Mouse (Mus musculus): ENCODE measurements around the gene Bcl9. TPM values are rescaled to one million over a fixed set of nuclear protein-coding genes. Genes with fewer than 3 reads are reported as not detected.

Gene Bcl9
- total RNA-seq, 4 experiments from 2014 or later: 19.2 to 27.4 (median 25.3) TPM

- no peak for DNase-seq
Observed at GRCm38 (mm10) chr3:97231857-97232256, 65.9 kb downstream of the Bcl9 start.

DNA sequence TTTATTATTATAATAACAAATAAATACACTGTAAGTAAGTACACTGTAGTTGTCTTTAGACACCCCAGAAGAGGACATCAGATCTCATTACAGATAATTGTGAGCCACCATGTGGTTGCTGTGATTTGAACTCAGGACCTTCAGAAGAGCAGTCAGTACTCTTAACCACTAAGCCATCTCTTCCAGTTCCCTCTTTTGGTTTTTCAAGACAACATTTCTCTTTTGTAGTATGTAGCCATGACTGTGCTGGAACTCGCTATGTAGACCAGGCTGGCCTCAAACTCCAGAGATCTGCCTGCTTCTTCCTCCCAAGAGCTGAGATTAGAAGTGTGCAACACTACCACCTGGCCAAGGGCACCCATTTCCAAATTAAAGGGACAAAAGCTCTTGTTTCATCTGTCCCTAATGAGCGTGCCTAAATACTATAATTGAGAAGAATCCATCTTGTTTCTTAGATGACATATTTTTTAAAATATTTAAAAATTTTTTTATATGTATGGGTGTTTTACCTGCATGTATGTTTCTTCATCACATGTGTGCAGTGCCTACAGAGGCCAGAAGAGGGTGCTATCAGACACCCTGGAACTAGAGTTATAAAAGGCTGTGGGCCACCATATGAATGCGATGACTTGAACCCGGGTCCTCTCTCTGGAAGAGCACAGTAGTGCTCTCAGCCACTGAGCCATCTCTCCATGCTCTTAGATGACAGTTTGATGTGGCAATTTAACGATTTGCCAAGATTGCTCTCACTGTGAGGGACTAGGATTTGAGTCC lies 66.9 kb downstream of the Bcl9 start:
- no peak for DNase-seq

- DNase-seq: no peak
Observed at GRCm38 (mm10) chr3:97228457-97228856, 69.3 kb downstream of the Bcl9 start.

- no peak for DNase-seq
Observed at GRCm38 (mm10) chr3:97228020-97228419, 69.7 kb downstream of the Bcl9 start.

GRCm38 (mm10) chr3:97227259-97228005 lies 70.3 kb downstream of the Bcl9 start:
- peak; percentile 94 for DNase-seq

- no peak for DNase-seq
Observed at GRCm38 (mm10) chr3:97226719-97227118, 71.0 kb downstream of the Bcl9 start.

GRCm38 (mm10) chr3:97225231-97225630 lies 72.5 kb downstream of the Bcl9 start:
- DNase-seq: no peak

DNA sequence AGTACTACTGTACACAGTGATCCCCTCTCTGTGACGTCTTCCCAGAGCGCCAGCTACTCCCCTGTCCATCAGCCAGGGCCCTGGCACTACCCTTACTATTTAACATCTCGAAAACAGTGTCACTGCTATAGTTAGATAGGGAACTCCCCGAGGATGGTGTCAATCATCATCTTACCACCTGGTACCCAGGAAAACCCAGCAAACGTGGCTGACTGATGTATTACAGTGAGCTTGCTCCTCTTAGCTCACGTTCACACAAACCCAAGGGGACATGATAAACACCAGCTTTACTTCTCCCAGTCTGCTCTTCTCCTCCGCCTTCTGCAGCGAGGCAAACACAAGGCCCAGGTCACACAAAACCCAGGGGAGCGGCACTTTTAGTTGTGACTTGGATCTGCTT lies 74.5 kb downstream of the Bcl9 start:
- DNase-seq: no peak

DNA sequence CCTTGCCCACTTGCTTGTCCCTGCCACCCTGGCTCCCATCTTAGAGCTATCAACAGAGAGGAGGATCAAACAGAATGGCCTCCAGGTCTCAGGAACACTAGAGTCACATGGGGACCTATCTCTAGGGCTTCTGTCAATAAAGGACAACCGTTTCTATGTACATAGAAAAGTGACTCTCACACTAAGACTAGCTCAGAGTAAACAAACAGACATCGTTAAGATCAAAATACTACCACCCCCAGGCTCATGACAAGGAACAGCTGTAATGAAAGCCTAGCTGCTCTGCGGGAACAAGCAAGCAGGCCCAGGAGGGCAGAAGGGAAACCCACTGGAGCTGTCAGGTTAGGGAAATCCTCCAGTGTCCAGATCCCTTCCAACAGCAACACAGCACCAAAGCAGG lies 82.2 kb downstream of the Bcl9 start:
- no peak for DNase-seq

DNA sequence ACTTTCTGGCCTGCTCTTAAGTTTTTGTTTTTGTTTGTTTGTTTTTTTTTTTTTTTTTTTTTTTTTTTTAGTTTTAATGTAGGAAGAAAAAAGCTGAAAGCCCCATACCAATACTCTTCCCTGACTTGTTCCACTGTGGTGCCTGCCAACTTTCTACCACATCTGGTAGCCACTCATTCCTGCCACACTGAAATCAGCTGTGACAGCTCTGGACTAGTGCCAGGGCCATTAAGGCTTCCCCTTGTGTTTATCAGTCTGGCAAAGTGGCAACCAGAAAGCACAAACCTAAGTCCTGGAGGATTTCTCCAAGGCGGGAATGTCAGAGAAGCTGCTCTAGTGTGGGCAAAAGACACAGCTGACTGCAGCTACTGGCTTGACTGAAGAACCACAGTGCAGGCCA lies 83.3 kb downstream of the Bcl9 start:
- DNase-seq: no peak

DNA sequence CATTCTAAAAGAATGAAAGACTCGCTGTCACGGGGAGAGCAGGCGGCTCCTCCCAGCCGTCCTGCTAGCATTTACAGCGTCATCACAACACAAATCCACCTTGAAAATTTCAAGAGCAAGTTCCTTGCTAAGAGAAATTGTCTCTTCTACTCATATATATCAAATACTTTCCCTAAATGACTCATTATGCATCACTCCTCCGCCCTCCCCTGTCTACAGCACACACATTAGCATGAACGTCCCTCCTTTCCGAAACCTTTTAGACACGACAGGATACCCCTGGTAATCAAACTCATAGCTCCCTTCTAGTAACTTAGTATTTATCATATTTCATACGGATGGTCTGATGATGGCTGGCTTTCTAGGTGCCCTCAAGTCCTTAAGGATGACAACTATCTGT lies 83.8 kb downstream of the Bcl9 start:
- DNase-seq: no peak

GRCm38 (mm10) chr3:97211177-97211576 lies 86.5 kb downstream of the Bcl9 start:
- no peak for DNase-seq

GRCm38 (mm10) chr3:97209351-97209750 lies 88.4 kb downstream of the Bcl9 start:
- no peak for DNase-seq

- no peak for DNase-seq
Observed at GRCm38 (mm10) chr3:97206521-97206920, 91.2 kb downstream of the Bcl9 start.

DNA sequence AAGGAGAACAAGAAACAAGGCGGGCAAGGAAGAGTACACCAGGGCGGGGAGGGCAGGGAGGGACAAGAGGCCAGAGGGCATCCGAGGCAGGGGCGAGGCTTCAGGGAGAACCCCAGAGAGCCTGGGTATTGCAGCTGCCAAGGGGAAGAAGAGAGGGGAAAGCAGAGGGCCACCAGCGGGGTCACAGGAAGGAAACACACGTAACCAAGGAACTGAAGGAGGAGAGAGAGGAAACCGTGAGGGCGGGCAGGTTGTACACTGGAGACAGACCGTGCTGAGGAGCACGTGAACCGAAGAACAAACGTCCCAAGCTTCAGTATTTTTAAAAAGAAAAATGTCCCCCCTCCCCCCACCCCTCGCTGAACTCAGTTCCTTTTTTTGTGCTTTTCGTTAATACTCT lies 93.8 kb downstream of the Bcl9 start:
- DNase-seq: no peak

DNA sequence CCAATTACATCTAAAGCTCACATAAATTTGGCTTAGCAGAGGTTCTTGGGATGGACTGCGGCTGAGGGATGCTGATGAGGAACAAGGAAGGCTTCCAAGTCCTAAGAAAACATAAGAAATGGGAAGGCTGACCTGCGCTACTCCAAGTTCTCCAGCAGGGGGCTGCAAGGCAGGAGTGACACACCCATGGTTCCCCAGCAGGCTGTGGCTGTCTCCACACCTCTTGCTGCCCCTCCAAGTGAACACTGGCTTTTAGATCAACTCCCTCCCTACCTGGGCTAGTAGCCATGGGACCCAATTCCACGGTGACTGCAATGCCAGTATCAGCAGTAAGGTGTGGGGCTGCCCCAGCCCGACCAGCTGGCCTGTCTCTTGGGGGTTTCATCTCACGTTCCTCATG lies 95.8 kb downstream of the Bcl9 start:
- DNase-seq: peak; percentile 34

DNA sequence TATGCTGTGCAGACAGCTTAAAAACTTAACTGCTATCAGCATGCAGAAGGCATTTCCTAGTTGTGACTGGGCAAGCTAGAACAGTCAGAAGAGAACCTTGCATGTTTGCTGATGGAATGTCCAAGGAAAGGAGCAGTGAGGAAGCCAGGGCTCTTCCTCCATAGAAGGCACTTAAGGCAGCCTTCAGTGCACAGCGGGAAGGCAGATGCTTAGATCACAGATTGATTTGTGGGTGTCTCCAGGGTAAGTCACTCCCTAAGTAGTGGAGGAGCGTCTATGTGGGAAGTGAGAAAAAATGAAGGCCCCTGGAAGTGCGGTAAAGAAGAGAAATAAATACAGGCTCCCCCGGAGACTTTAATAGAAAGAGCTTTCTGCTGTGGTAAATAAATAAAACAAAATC lies 98.5 kb downstream of the Bcl9 start:
- no peak for DNase-seq

DNA sequence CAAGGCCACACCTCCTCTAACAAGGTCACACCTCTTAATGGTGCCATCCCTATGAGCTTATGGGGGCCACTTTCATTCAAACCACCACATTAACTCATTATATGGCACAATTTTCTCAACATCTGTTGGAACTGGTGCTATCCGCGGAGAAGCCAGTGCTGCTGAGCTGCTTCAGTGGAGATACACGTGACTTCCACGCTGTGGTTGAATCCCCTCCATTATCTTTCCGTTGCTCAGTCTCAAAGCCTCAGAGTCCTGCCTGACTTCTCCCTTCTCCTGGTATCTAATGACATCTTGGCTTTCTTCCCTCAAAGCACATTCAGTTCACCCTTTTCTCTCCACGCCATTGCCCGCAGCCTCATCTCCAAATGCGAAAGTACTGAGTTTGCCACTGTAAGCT lies 101.1 kb downstream of the Bcl9 start:
- no peak for DNase-seq

DNA sequence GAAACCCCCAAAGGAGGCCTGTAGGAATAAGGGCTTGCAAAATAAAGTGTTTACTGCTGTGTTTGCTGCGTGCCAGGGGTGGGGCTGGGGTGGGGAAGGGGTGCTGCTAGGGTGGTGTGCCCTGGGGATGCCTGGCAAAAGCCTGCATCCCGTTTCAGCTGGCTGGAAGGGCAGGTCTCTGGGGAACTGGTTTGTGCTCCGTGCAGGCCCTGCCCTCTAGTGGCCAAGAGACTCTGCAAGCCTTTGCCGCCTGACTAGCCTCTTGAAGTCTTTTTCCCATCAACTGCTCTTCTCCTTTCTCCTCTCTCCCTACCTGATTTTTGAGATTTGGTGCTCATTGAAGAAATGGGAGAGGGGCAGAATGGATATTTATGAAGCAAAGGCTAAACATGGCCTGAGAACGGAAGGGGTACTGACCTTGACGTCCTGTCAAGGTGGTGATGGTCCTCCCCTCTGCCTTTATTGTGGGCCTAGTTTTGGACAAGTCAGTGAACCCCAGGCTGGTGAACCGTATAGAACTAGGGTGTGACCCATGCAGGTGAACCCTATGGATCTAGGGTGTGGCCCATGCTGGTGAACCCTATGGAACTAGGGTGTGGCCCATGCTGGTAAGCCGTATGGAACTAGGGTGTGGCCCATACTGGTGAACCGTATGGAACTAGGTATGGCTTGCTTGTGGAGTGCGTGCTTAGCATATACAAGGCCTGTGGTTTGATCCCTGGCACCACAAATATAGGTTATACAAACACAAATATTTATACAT lies 112.4 kb downstream of the Bcl9 start:
- DNase-seq: peak; percentile 25

DNA sequence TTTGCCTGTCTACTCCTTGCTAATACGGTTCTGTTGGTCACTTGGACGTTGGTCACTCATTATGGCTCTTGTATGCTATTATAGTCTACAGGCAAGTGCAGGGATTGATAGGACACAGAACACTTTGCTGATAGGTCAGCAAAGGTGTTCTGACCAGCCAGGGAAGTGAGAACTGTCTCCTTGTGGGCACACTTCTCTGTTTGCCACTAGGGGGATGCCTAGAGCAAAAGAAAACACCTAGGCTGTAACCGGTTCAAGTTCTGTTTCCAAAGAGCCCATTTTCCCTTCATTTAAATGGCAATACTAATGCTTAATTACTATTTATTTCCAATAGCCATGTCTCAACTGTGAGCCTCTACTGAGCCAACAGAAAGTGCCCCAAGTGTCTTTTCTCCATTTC lies 113.9 kb downstream of the Bcl9 start:
- no peak for DNase-seq

GRCm38 (mm10) chr3:97180527-97180926 lies 117.2 kb downstream of the Bcl9 start:
- DNase-seq: no peak

DNA sequence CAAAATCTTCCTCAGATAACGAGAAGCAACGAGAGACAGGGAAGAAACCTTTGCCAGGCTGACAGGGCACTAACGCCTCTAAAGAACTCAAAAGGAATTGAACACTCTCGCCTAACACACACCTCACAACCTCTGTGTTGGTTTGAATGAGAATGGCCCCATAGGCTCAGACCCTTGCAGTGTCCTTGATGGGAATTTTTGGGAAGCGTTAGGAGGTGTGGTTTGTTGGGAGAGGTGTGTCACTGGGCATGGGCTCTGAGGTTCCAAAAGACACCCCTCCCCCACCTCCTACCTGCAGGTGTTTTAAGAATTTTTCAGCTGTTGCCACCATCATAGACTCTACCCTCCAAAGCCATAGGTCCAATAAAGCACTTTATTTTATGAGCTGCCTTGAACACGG lies 118.8 kb downstream of the Bcl9 start:
- no peak for DNase-seq

DNA sequence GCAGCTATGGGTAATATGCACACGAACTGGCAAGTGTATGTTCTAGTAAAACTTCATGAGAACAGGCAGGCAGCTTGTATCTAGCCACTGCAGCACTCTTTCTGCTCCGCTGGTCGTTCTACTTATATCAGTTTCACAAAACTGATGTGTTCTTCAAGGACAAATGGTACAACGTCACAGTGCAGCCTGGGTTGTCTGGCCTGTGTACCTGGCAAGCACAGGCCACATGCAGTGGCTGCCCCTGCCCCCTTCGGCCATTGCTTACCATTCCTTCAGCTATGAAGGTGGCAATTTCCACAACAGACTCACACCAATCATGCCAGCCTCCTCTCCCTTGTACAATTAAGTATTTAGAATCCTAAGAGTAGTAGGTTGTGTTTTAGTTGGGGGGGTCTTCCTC lies 125.1 kb downstream of the Bcl9 start:
- no peak for DNase-seq
